Mouse (Mus musculus): ENCODE data around the gene Patj. TPM values are rescaled to one million over a fixed set of nuclear protein-coding genes. Genes with fewer than 3 reads are reported as not detected.

Patj gene
- total RNA-seq, 2 experiments from 2014 or later = 7.8 to 8.4 TPM

GRCm38 (mm10) chr4:98498341-98498740 is 102.8 kb downstream of the Patj start:
- intact Hi-C loops (cut with DNase I) = no loop called here

GRCm38 (mm10) chr4:98500182-98500581 is 104.6 kb downstream of the Patj start:
- DNase-seq (ENCODE audit: low spot score in 2 of 2) = no peak
- intact Hi-C loops (cut with DNase I) = no loop called here

More at GRCm38 (mm10) chr4:98498341-98498740, 102.8 kb downstream of the Patj start:
- no peak for DNase-seq (ENCODE audit: low spot score in 2 of 2)

GRCm38 (mm10) chr4:98500875-98501274 is 105.3 kb downstream of the Patj start:
- intact Hi-C loops (cut with DNase I) = no loop called here
- no peak for DNase-seq (ENCODE audit: low spot score in 2 of 2)

GRCm38 (mm10) chr4:98504743-98505142 is 109.2 kb downstream of the Patj start:
- intact Hi-C loops (cut with DNase I) = no loop called here
- DNase-seq (ENCODE audit: low spot score in 2 of 2) = no peak

GRCm38 (mm10) chr4:98508471-98509271 is 113.1 kb downstream of the Patj start:
- intact Hi-C loops (cut with DNase I) = no loop called here
- no peak for DNase-seq (ENCODE audit: low spot score in 2 of 2)

- no peak for DNase-seq (ENCODE audit: low spot score in 2 of 2)
- intact Hi-C loops (cut with DNase I) = no loop called here
Measured at GRCm38 (mm10) chr4:98509939-98510338, 114.4 kb downstream of the Patj start.

- intact Hi-C loops (cut with DNase I) = no loop called here
- DNase-seq (ENCODE audit: low spot score in 2 of 2) = no peak
Measured at GRCm38 (mm10) chr4:98511296-98511695, 115.7 kb downstream of the Patj start.

GRCm38 (mm10) chr4:98511964-98512743 is 116.6 kb downstream of the Patj start:
- intact Hi-C loops (cut with DNase I) = no loop called here
- DNase-seq (ENCODE audit: low spot score in 2 of 2) = no peak

- no peak for DNase-seq (ENCODE audit: low spot score in 2 of 2)
- intact Hi-C loops (cut with DNase I) = no loop called here
Measured at GRCm38 (mm10) chr4:98520492-98520891, 124.9 kb downstream of the Patj start.

GRCm38 (mm10) chr4:98524525-98524924 is 128.9 kb downstream of the Patj start:
- intact Hi-C loops (cut with DNase I) = no loop called here
- no peak for DNase-seq (ENCODE audit: low spot score in 2 of 2)

GRCm38 (mm10) chr4:98535446-98535845 is 139.9 kb downstream of the Patj start:
- intact Hi-C loops (cut with DNase I) = no loop called here
- no peak for DNase-seq (ENCODE audit: low spot score in 2 of 2)

GRCm38 (mm10) chr4:98541591-98541990 is 146.0 kb downstream of the Patj start:
- intact Hi-C loops (cut with DNase I) = loop anchor here (10.0 kb wide), 1 partner anchor 83 kb away; no protein-coding TSS in a partner anchor
- DNase-seq (ENCODE audit: low spot score in 2 of 2) = peak in 1 of 2 experiments; percentile 34

- intact Hi-C loops (cut with DNase I) = loop anchor here (10.0 kb wide), 1 partner anchor 82 kb away; no protein-coding TSS in a partner anchor
- DNase-seq (ENCODE audit: low spot score in 2 of 2) = peak in 1 of 2 experiments; percentile 32
Measured at GRCm38 (mm10) chr4:98543001-98543400, 147.4 kb downstream of the Patj start.

- peak in 1 of 2 experiments; percentile 28 for DNase-seq (ENCODE audit: low spot score in 2 of 2)
- intact Hi-C loops (cut with DNase I) = loop anchor here (10.0 kb wide), 1 partner anchor 79 kb away; no protein-coding TSS in a partner anchor
Measured at GRCm38 (mm10) chr4:98545376-98545775, 149.8 kb downstream of the Patj start.

GRCm38 (mm10) chr4:98546456-98547176 is 151.0 kb downstream of the Patj start:
- DNase-seq (ENCODE audit: low spot score in 2 of 2) = no peak
- intact Hi-C loops (cut with DNase I) = loop anchor here (2.0 to 10.0 kb wide), 2 partner anchors 78 to 156 kb away; no protein-coding TSS in a partner anchor

- DNase-seq (ENCODE audit: low spot score in 2 of 2) = no peak
- intact Hi-C loops (cut with DNase I) = loop anchor here (10.0 kb wide), 1 partner anchor 75 kb away; no protein-coding TSS in a partner anchor
Measured at GRCm38 (mm10) chr4:98549491-98549890, 153.9 kb downstream of the Patj start.

- DNase-seq (ENCODE audit: low spot score in 2 of 2) = no peak
- intact Hi-C loops (cut with DNase I) = no loop called here
Measured at GRCm38 (mm10) chr4:98550116-98550515, 154.5 kb downstream of the Patj start.

GRCm38 (mm10) chr4:98555666-98556065 is 160.1 kb downstream of the Patj start:
- no peak for DNase-seq (ENCODE audit: low spot score in 2 of 2)
- intact Hi-C loops (cut with DNase I) = no loop called here

GRCm38 (mm10) chr4:98556449-98556848 is 160.9 kb downstream of the Patj start:
- intact Hi-C loops (cut with DNase I) = no loop called here
- DNase-seq (ENCODE audit: low spot score in 2 of 2) = no peak

- no peak for DNase-seq (ENCODE audit: low spot score in 2 of 2)
- intact Hi-C loops (cut with DNase I) = no loop called here
Measured at GRCm38 (mm10) chr4:98557192-98557591, 161.6 kb downstream of the Patj start.
